Mouse (Mus musculus): ENCODE results near the gene Mettl7a2. TPM values are rescaled to one million over a fixed set of nuclear protein-coding genes. Genes with fewer than 3 reads are reported as not detected.
"Not testable (repeated sequence)": the region's sequence is repeated elsewhere in the genome, so short reads cannot be mapped to it uniquely, and the experiment has no call there.

Gene Mettl7a2
- polyA plus RNA-seq, 1 experiment from 2014 or later: not detected

GRCm38 (mm10) chr15:100346761-100347160, 6.2 kb upstream of the Mettl7a2 start:
- no peaks in the 10 kb centered on the region for H3K9me3 ChIP-seq
- H3K36me3 ChIP-seq: no peaks in the 10 kb centered on the region
- no peak overlapping the region for H3K9ac ChIP-seq
- no peaks in the 10 kb centered on the region for H3K27me3 ChIP-seq
- no peaks in the 10 kb centered on the region for H3K4me1 ChIP-seq (replicated peaks)
- WGBS: 61% methylated on average over 14 of the region's 14 CpGs
- H3K4me3 ChIP-seq: no peak overlapping the region
- ATAC-seq (ENCODE audit: low FRiP score, low read depth): no peak
- H3K27ac ChIP-seq (replicated peaks): no peak overlapping the region
- H3K4me2 ChIP-seq: no peak overlapping the region

DNA sequence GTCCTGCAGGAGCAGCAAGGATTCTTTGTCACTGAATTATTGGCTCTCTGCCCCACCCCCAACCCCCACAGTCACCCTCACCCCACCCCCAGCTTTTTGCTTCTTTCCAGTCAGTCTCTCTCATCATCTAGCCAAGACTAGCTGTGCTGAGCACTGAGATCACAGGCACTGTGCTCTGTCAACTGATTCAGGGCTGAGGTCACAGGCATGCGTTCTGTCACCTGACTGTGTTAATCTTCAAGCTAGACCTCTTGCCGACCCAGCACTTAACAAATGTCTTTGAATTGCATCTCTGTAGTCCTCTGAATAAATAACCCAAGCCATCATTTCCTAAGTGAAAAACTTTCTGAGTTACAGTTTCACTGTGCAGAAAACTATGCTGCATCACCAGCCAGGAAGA, 3.5 kb upstream of the Mettl7a2 start:
- Histone ChIP-seq H3K4me2 (no peak overlapping the region), H3K9ac (no peak overlapping the region), H3K4me1 (replicated peaks) (no peaks in the 10 kb centered on the region), H3K27ac (replicated peaks) (no peak overlapping the region), H3K4me3 (no peak overlapping the region), H3K9me3 (no peaks in the 10 kb centered on the region), H3K27me3 (no peaks in the 10 kb centered on the region), H3K36me3 (no peaks in the 10 kb centered on the region)
- no peak for ATAC-seq (ENCODE audit: low FRiP score, low read depth)
- 48% methylated on average over 2 of the region's 2 CpGs for WGBS

- no peaks in the 10 kb centered on the region for H3K4me1 ChIP-seq (replicated peaks)
- no peaks in the 10 kb centered on the region for H3K36me3 ChIP-seq
- H3K9me3 ChIP-seq: no peaks in the 10 kb centered on the region
- no peak overlapping the region for H3K27ac ChIP-seq (replicated peaks)
- H3K4me3 ChIP-seq: no peak overlapping the region
- no peak for ATAC-seq (ENCODE audit: low FRiP score, low read depth)
- H3K9ac ChIP-seq: no peak overlapping the region
- 86% methylated on average over 6 of the region's 6 CpGs for WGBS
- no peaks in the 10 kb centered on the region for H3K27me3 ChIP-seq
- no peak overlapping the region for H3K4me2 ChIP-seq
These were observed 1.4 kb upstream of the Mettl7a2 start for GRCm38 (mm10) chr15:100351501-100352060.

DNA sequence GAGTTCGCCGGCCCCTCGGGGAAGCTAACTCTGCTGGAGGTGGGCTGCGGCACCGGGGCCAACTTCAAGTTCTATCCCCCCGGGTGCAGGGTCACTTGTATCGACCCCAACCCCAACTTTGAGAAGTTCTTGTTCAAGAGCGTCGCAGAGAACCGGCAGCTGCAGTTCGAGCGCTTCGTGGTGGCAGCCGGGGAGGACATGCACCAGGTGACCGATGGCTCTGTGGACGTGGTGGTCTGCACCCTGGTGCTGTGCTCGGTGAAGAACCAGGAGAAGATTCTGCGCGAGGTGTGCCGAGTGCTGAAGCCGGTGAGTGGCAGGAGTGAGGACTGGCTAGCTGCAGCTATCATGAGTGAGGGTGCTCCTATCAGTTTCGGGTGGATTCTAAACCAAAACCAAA, 399 bp downstream of the Mettl7a2 start:
- H3K36me3 ChIP-seq; ATAC-seq (ENCODE audit: low FRiP score, low read depth); H3K4me3 ChIP-seq; H3K9ac ChIP-seq; H3K27me3 ChIP-seq; H3K9me3 ChIP-seq; H3K4me2 ChIP-seq; H3K27ac ChIP-seq (replicated peaks); H3K4me1 ChIP-seq (replicated peaks): not testable (repeated sequence)
- WGBS: 93% methylated on average over 22 of the region's 22 CpGs

- Histone ChIP-seq H3K27ac (replicated peaks) (no peak overlapping the region), H3K4me2 (no peak overlapping the region), H3K4me1 (replicated peaks) (no peaks in the 10 kb centered on the region), H3K9ac (no peak overlapping the region), H3K4me3 (no peak overlapping the region), H3K36me3 (no peaks in the 10 kb centered on the region), H3K27me3 (no peaks in the 10 kb centered on the region), H3K9me3 (no peaks in the 10 kb centered on the region)
- 88% methylated on average over 5 of the region's 5 CpGs for WGBS
- ATAC-seq (ENCODE audit: low FRiP score, low read depth): no peak
These were observed 2.9 kb downstream of the Mettl7a2 start for GRCm38 (mm10) chr15:100355876-100356275.

DNA sequence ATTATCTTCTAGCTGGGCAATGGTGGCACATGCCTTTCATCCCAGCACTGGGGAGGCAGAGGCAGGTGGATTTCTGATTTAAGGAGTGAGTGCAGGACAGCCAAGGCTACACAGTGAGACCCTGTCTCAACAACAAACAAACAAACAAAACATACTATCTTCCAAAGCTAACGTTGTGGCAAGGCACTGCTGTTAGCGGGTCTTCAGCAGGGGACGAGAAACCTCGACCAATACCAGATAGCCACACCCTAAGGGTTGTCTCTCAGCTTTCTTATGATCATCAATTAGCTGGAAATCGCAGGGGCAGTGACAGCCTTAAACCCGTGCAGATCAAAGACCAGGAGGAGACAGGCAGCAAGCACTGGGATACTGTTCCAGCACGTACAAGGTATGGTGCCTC, 11.2 kb downstream of the Mettl7a2 start, which contains the start of gene Higd1c:
TSS of gene Higd1c (plus strand) at position 301 of the 400 bp plus-strand sequence.
- ATAC-seq (ENCODE audit: low FRiP score, low read depth): no peak
- Histone ChIP-seq H3K27ac (replicated peaks) (no peak within 1 kb of the TSS), H3K9me3 (no peaks in the 10 kb centered on the region), H3K4me3 (no peak within 1 kb of the TSS), H3K36me3 (no peaks in the 10 kb centered on the region), H3K27me3 (no peaks in the 10 kb centered on the region), H3K4me2 (no peak within 1 kb of the TSS), H3K9ac (no peak within 1 kb of the TSS), H3K4me1 (replicated peaks) (no peaks in the 10 kb centered on the region)
- 78% methylated on average over 7 of the region's 7 CpGs for WGBS

DNA sequence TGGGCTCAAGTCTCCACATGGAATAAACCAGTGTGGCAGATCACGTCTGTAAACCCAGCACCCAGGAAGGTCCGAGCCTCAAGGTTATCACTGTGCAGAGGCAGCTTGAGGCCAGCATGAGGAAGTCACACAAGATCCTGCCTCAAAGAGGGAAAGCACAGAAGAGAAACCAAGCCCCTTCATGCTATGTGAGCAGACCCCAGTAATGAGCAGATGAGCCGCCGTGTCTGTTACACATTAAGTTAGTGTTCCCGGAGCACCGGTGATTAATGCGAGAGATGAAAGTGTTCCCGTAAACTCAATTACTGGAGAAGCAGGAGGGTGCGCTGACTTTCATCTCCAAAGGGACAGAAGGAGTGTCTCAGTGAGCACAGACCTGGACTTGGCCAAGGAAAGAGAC, 13.0 kb downstream of the Mettl7a2 start:
- H3K9me3 ChIP-seq; H3K4me2 ChIP-seq; H3K4me1 ChIP-seq (replicated peaks); H3K27me3 ChIP-seq; H3K27ac ChIP-seq (replicated peaks); H3K36me3 ChIP-seq; H3K9ac ChIP-seq; H3K4me3 ChIP-seq; ATAC-seq (ENCODE audit: low FRiP score, low read depth): not testable (repeated sequence)
- WGBS: 46% methylated on average over 9 of the region's 9 CpGs

DNA sequence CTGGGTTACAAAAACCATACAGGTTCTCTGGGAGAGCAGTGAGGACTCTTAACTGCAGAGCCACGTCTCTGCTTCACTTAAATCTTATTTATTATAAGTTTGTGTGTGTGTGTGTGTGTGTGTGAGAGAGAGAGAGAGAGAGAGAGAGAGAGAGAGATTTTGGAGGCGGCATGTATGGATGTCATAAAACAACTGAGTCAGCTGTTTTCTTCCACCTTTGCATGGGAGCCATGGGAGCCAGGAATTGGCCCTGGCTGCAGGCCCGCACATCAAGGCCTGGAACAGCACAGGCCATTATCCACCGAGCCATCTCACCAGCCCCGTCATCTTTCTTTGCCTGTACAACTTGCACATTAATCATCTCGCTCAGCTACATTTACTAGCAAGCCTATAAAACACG, 14.1 kb downstream of the Mettl7a2 start:
- Histone ChIP-seq H3K4me3 (no peak overlapping the region), H3K27ac (replicated peaks) (no peak overlapping the region), H3K27me3 (no peaks in the 10 kb centered on the region), H3K36me3 (no peaks in the 10 kb centered on the region), H3K4me2 (no peak overlapping the region), H3K9ac (no peak overlapping the region), H3K4me1 (replicated peaks) (no peaks in the 10 kb centered on the region), H3K9me3 (no peaks in the 10 kb centered on the region)
- no peak for ATAC-seq (ENCODE audit: low FRiP score, low read depth)
- 70% methylated on average over 7 of the region's 7 CpGs for WGBS

GRCm38 (mm10) chr15:100375066-100375465, 22.1 kb downstream of the Mettl7a2 start:
- no peak overlapping the region for H3K9ac ChIP-seq
- no peaks in the 10 kb centered on the region for H3K9me3 ChIP-seq
- ATAC-seq (ENCODE audit: low FRiP score, low read depth): no peak
- 41% methylated on average over 5 of the region's 5 CpGs for WGBS
- no peak overlapping the region for H3K27ac ChIP-seq (replicated peaks)
- no peaks in the 10 kb centered on the region for H3K36me3 ChIP-seq
- no peak overlapping the region for H3K4me2 ChIP-seq
- no peaks in the 10 kb centered on the region for H3K27me3 ChIP-seq
- no peaks in the 10 kb centered on the region for H3K4me1 ChIP-seq (replicated peaks)
- no peak overlapping the region for H3K4me3 ChIP-seq

GRCm38 (mm10) chr15:100377847-100378505, 25.0 kb downstream of the Mettl7a2 start:
- ATAC-seq (ENCODE audit: low FRiP score, low read depth); H3K9me3 ChIP-seq; H3K4me1 ChIP-seq (replicated peaks); H3K4me2 ChIP-seq; H3K27me3 ChIP-seq; H3K9ac ChIP-seq; H3K4me3 ChIP-seq; H3K27ac ChIP-seq (replicated peaks); H3K36me3 ChIP-seq: not testable (repeated sequence)
- WGBS: 35% methylated on average over 4 of the region's 9 CpGs

- Histone ChIP-seq H3K36me3 (no peaks in the 10 kb centered on the region), H3K27me3 (no peaks in the 10 kb centered on the region), H3K4me1 (replicated peaks) (no peaks in the 10 kb centered on the region), H3K4me2 (no peak overlapping the region), H3K9me3 (no peaks in the 10 kb centered on the region), H3K9ac (no peak overlapping the region), H3K27ac (replicated peaks) (no peak overlapping the region), H3K4me3 (no peak overlapping the region)
- WGBS: 87% methylated on average over 8 of the region's 8 CpGs
- ATAC-seq (ENCODE audit: low FRiP score, low read depth): no peak
These were observed 26.7 kb downstream of the Mettl7a2 start for GRCm38 (mm10) chr15:100379658-100380057.

GRCm38 (mm10) chr15:100380104-100380503, 27.1 kb downstream of the Mettl7a2 start:
- 66% methylated on average over 2 of the region's 2 CpGs for WGBS
- Histone ChIP-seq H3K36me3 (no peaks in the 10 kb centered on the region), H3K9me3 (no peaks in the 10 kb centered on the region), H3K27me3 (no peaks in the 10 kb centered on the region), H3K4me2 (no peak overlapping the region), H3K9ac (no peak overlapping the region), H3K4me1 (replicated peaks) (no peaks in the 10 kb centered on the region), H3K27ac (replicated peaks) (no peak overlapping the region), H3K4me3 (no peak overlapping the region)
- ATAC-seq (ENCODE audit: low FRiP score, low read depth): no peak

GRCm38 (mm10) chr15:100385705-100386104, 32.7 kb downstream of the Mettl7a2 start:
- WGBS: 94% methylated on average over 9 of the region's 9 CpGs
- Histone ChIP-seq H3K4me2 (no peak overlapping the region), H3K27ac (replicated peaks) (no peak overlapping the region), H3K4me3 (no peak overlapping the region), H3K36me3 (no peaks in the 10 kb centered on the region), H3K9ac (no peak overlapping the region), H3K27me3 (no peaks in the 10 kb centered on the region), H3K4me1 (replicated peaks) (no peaks in the 10 kb centered on the region), H3K9me3 (no peaks in the 10 kb centered on the region)
- ATAC-seq (ENCODE audit: low FRiP score, low read depth): no peak

Measured in hindbrain, embryonic 15.5 days (tissue).